Mouse (Mus musculus): ENCODE results near the gene Raet1d. TPM values are rescaled to one million over a fixed set of nuclear protein-coding genes. Genes with fewer than 3 reads are reported as not detected.

The Raet1d gene
- total RNA-seq (2023), result not detected

GRCm38 (mm10) chr10:22360252-22360651 is at the start of gene Raet1d:
Gene Raet1d, plus strand, starts transcription at chr10:22360552.

Other genes starting within 250 kb of the Raet1d start
- gene E030030I06Rik, start 211.3 kb upstream of the Raet1d start, total RNA-seq (2023), result 10 to 100 TPM; 15.1 to 25.0 TPM
- 1 to 10 TPM in 1 of 2 experiments, under 1 TPM in 1; 0.97 to 1.3 TPM for gene Raet1e, start 202.0 kb upstream of the Raet1d start, total RNA-seq (2023)
- gene H60b, start 202.0 kb upstream of the Raet1d start, total RNA-seq (2023), result not detected